Mouse (Mus musculus) testis, adult 2 months (tissue): ENCODE measurements around the gene Borcs5.

ENCODE experiments used
- CTCF ChIP-seq: fragments of 200-500 bp; IDR thresholded peaks from 2 replicates; pipeline ENCODE4 v1.5.1; 2012; ENCODE audit warnings: low read depth, mild to moderate bottlenecking, inconsistent platforms, low read length, moderate library complexity; ENCODE audit not compliant: control insufficient read depth, insufficient read depth, insufficient replicate concordance
- POLR2A ChIP-seq: fragments of 200-500 bp; IDR thresholded peaks from 2 replicates; pipeline ENCODE4 v1.6.1; 2012; ENCODE audit warnings: low read depth, mild to moderate bottlenecking, inconsistent platforms, low read length, moderate library complexity; ENCODE audit not compliant: control insufficient read depth

- TF ChIP-seq CTCF = no peak
- no peak for TF ChIP-seq POLR2A
Observed at GRCm38 (mm10) chr6:134694988-134695387, 55.7 kb downstream of the Borcs5 start.
